Comparison of ENCODE assay signal across 26 mouse cellular contexts in the genomic region with DNA sequence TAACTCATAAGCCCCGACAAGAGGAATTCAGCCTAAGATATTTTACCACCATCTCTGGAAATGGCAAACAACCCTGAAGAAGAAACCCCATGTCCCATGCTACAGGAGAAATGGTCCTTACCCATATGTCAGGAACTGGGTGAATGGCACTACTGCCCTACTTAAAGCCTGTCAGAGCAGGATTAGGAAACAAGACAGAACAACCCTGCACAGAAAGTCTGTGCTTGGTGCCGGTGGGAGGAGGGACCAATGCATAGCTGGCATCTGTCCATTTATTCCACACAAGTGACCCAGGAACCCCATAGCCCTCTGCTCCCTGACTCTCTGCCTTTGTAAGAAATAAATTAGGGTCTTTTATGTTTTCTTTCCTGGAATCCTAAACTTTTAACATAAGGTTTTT.
"Had no signal": no experiment of that assay in that cellular context is flagged by ENCODE, and none has a peak within 500 bp of the region (broad histone marks: within the 10 kb centered on the region; RNA-seq: fewer than 3 reads in every experiment).

No protein-coding gene starts in this region.

- ATAC-seq: hindbrain, embryonic 16.5 days; inflammation-experienced regulatory T-cells, adult 6 months; intestine, embryonic 15.5 days; intestine, postnatal 0 days had no signal

- H3K4me2 ChIP-seq: heart, embryonic 11.5 days; heart, embryonic 13.5 days; heart, embryonic 15.5 days; hindbrain, embryonic 12.5 days; hindbrain, embryonic 14.5 days; intestine, embryonic 15.5 days; limb, embryonic 12.5 days; liver, embryonic 11.5 days had no signal

- DNase-seq: gastrocnemius, adult 2 months; gastrocnemius, postnatal 10 days; gastrocnemius, postnatal 25 days; heart, adult 2 months; heart, postnatal 4 days; kidney, adult 18-20 months; kidney, adult 8-10 months; kidney, postnatal 14 days; kidney, postnatal 4 days; liver had no signal

- H3K4me1 ChIP-seq: heart, embryonic 13.5 days; heart, embryonic 15.5 days; hindbrain, embryonic 10.5 days; hindbrain, embryonic 12.5 days; intestine, embryonic 15.5 days; limb, embryonic 12.5 days had no signal

- H3K4me3 ChIP-seq: gastrocnemius, adult 2 months; heart, adult 2 months; heart, embryonic 13.5 days; heart, embryonic 15.5 days; hindbrain, embryonic 10.5 days; hindbrain, embryonic 12.5 days; intestine, embryonic 15.5 days; layer of hippocampus, adult 2 months; left cerebral cortex, adult 2 months; limb, embryonic 10.5 days; limb, embryonic 12.5 days had no signal

- H3K36me3 ChIP-seq: heart, embryonic 13.5 days; heart, embryonic 15.5 days; hindbrain, embryonic 10.5 days; hindbrain, embryonic 12.5 days; intestine, embryonic 15.5 days; limb, embryonic 10.5 days; limb, embryonic 12.5 days had no signal

- H3K27me3 ChIP-seq: heart, embryonic 13.5 days; heart, embryonic 15.5 days; hindbrain, embryonic 12.5 days; intestine, embryonic 15.5 days; limb, embryonic 12.5 days had no signal

- H3K27ac ChIP-seq: gastrocnemius, adult 2 months; heart, adult 2 months; heart, embryonic 13.5 days; heart, embryonic 15.5 days; hindbrain, embryonic 10.5 days; hindbrain, embryonic 12.5 days; hindbrain, embryonic 14.5 days; intestine, embryonic 15.5 days; kidney, postnatal 0 days; layer of hippocampus, adult 2 months; left cerebral cortex, adult 2 months; limb, embryonic 10.5 days; limb, embryonic 12.5 days had no signal

- H3K9me3 ChIP-seq: heart, embryonic 13.5 days; heart, embryonic 15.5 days; hindbrain, embryonic 10.5 days; hindbrain, embryonic 12.5 days; intestine, embryonic 15.5 days; limb, embryonic 10.5 days; limb, embryonic 12.5 days had no signal

- H3K9ac ChIP-seq: heart, embryonic 13.5 days; heart, embryonic 15.5 days; hindbrain, embryonic 12.5 days; hindbrain, embryonic 14.5 days; intestine, embryonic 15.5 days; limb, embryonic 12.5 days had no signal
